Mouse (Mus musculus) liver, adult 2 months (tissue): ENCODE data around the gene Klri1.
"Not testable (repeated sequence)": the region's sequence is repeated elsewhere in the genome, so short reads cannot be mapped to it uniquely, and the experiment has no call there.

Source experiments
- CTCF ChIP-seq: fragments of 200-500 bp; IDR thresholded peaks from 2 replicates; pipeline ENCODE4 v1.5.1; 2011; ENCODE audit warnings: low read depth, low read length, control low read depth
- POLR2A ChIP-seq: fragments of 200-500 bp; IDR thresholded peaks from 2 replicates; pipeline ENCODE4 v1.6.1; 2011; ENCODE audit warnings: low read length, control low read depth; ENCODE audit not compliant: insufficient read depth; ENCODE audit errors: extremely low read depth

DNA sequence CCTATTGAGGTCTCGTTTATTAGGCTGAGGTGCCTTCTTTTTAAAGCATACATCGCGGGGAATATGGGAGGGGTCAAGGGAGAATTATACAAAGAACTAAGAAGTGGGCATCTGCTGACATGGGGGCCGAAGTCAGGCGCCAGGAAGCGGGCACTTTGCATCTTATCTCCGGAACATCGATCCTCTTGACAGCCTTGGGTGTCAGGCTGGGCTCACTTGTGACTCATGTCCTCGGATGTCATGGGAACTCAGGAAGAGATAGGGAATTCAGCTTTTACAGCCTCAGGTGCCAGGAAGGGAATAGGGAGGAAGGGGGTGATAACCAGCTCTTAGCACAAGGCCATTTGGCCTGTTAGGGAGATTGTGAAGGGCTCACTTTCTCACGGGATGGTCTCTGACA lies 25.5 kb downstream of the Klri1 start:
- TF ChIP-seq POLR2A, CTCF: not testable (repeated sequence)
